Mouse (Mus musculus): ENCODE data around the gene P2rx4. TPM values are rescaled to one million over a fixed set of nuclear protein-coding genes. Genes with fewer than 3 reads are reported as not detected.
"Not testable (repeated sequence)": the region's sequence is repeated elsewhere in the genome, so short reads cannot be mapped to it uniquely, and the experiment has no call there.

The P2rx4 gene
- total RNA-seq (2022), result 10 to 100 TPM; 38.2 to 57.9 (median 46.5) TPM

GRCm38 (mm10) chr5:122707276-122708181 is at the start of gene P2rx4:
P2rx4 (plus strand) TSS chr5:122707544.
- peak; percentile 80 for DNase-seq

GRCm38 (mm10) chr5:122662501-122662900 is 44.8 kb upstream of the P2rx4 start:
- no peak for DNase-seq

- DNase-seq, result no peak
These were observed 42.3 kb upstream of the P2rx4 start for GRCm38 (mm10) chr5:122665036-122665435.

GRCm38 (mm10) chr5:122668981-122669897 is 38.1 kb upstream of the P2rx4 start:
- DNase-seq, result no peak

- DNase-seq, result not testable (repeated sequence)
These were observed 35.7 kb upstream of the P2rx4 start for GRCm38 (mm10) chr5:122671641-122672040.

- DNase-seq, result no peak
These were observed 35.0 kb upstream of the P2rx4 start for GRCm38 (mm10) chr5:122672298-122672697.

- no peak for DNase-seq
These were observed 31.3 kb upstream of the P2rx4 start for GRCm38 (mm10) chr5:122676002-122676401.

GRCm38 (mm10) chr5:122677983-122678382 is 29.4 kb upstream of the P2rx4 start:
- DNase-seq, result no peak

GRCm38 (mm10) chr5:122679881-122680280 is 27.5 kb upstream of the P2rx4 start:
- DNase-seq, result no peak

- no peak for DNase-seq
These were observed 26.1 kb upstream of the P2rx4 start for GRCm38 (mm10) chr5:122681276-122681675.

- no peak for DNase-seq
These were observed 23.4 kb upstream of the P2rx4 start for GRCm38 (mm10) chr5:122683926-122684325.

- DNase-seq, result no peak
These were observed 20.0 kb upstream of the P2rx4 start for GRCm38 (mm10) chr5:122687391-122687790.

GRCm38 (mm10) chr5:122689153-122689552 is 18.2 kb upstream of the P2rx4 start:
- no peak for DNase-seq

- DNase-seq, result no peak
These were observed 16.9 kb upstream of the P2rx4 start for GRCm38 (mm10) chr5:122690486-122690885.

GRCm38 (mm10) chr5:122693431-122694207 is 13.7 kb upstream of the P2rx4 start:
- DNase-seq, result no peak

- no peak for DNase-seq
These were observed 11.8 kb upstream of the P2rx4 start for GRCm38 (mm10) chr5:122695516-122695915.

GRCm38 (mm10) chr5:122698041-122698700 is 9.2 kb upstream of the P2rx4 start:
- no peak for DNase-seq

GRCm38 (mm10) chr5:122698701-122699060 is 8.7 kb upstream of the P2rx4 start:
- no peak for DNase-seq

GRCm38 (mm10) chr5:122700109-122700836 is 7.1 kb upstream of the P2rx4 start:
- DNase-seq, result no peak

- DNase-seq, result no peak
These were observed 6.5 kb upstream of the P2rx4 start for GRCm38 (mm10) chr5:122700837-122701212.

GRCm38 (mm10) chr5:122702156-122702555 is 5.2 kb upstream of the P2rx4 start:
- DNase-seq, result no peak
